Mouse (Mus musculus): ENCODE measurements at regions not wholly inside any gene's neighbourhood (a gene's known extent, or its start where the extent isn't known, plus 50 kb on each side); places are given as distances from the start of the nearest gene placed in this dataset.

- TF ChIP-seq POLR2A (IDR thresholded peaks at IDR 0.05; ENCODE audit: borderline replicate concordance, insufficient read depth, low read length) (no peak), CTCF (IDR thresholded peaks at IDR 0.05; ENCODE audit: borderline replicate concordance, insufficient read depth, low read depth, low read length) (no peak)
Observed at GRCm38 (mm10) chr5:69877100-69877499, 285.0 kb upstream of the Gnpda2 start.

Measured in cerebellum, adult 2 months (tissue).